Mouse (Mus musculus) liver, embryonic 12.5 days (tissue): Measurements from ENCODE around the gene Iqcf6. TPM values are rescaled to one million over a fixed set of nuclear protein-coding genes. Genes with fewer than 3 reads are reported as not detected.
A peak's percentile ranks its signal among the peaks of the same experiment; 100 is the strongest.
"Not testable (repeated sequence)": the region's sequence is repeated elsewhere in the genome, so short reads cannot be mapped to it uniquely, and the experiment has no call there.

Experiments used
- ATAC-seq: fragments of 200-750 bp; cut with Nextera tagmentation; 2 replicates; pipeline ENCODE4 v1.8.0; 2017; ENCODE audit warnings: moderate number of reproducible peaks, mild to moderate bottlenecking, moderate library complexity
- H3K27ac ChIP-seq: fragments of 300-500 bp; sonication (generic); 2 replicates; pipeline ENCODE4 v1.5.1; 2016; ENCODE audit warnings: mild to moderate bottlenecking
- H3K27me3 ChIP-seq: fragments of 300-500 bp; sonication (generic); replicated peaks from 2 replicates; pipeline ENCODE4 v1.6.1; 2016; ENCODE audit warnings: mild to moderate bottlenecking, moderate library complexity
- H3K36me3 ChIP-seq: fragments of 300-500 bp; sonication (generic); 2 replicates; pipeline ENCODE4 v1.6.1; 2016; ENCODE audit warnings: mild to moderate bottlenecking, moderate library complexity
- H3K4me1 ChIP-seq: fragments of 300-500 bp; sonication (generic); 2 replicates; pipeline ENCODE4 v1.6.1; 2016
- H3K4me2 ChIP-seq: fragments of 300-500 bp; sonication (generic); 2 replicates; pipeline ENCODE4 v1.6.1; 2016; ENCODE audit warnings: mild to moderate bottlenecking, moderate library complexity
- H3K4me3 ChIP-seq: fragments of 300-500 bp; sonication (generic); 2 replicates; pipeline ENCODE4 v1.5.1; 2016; ENCODE audit warnings: mild to moderate bottlenecking, moderate library complexity
- H3K9ac ChIP-seq: fragments of 300-500 bp; sonication (generic); 2 replicates; pipeline ENCODE4 v1.6.1; 2016; ENCODE audit warnings: mild to moderate bottlenecking, moderate library complexity
- H3K9me3 ChIP-seq: fragments of 300-500 bp; sonication (generic); replicated peaks from 2 replicates; pipeline ENCODE4 v1.6.1; 2016; ENCODE audit warnings: mild to moderate bottlenecking, moderate library complexity
- WGBS: fragments of 180-500 bp; shearing (Covaris S2); methylation state at CpG from one replicate; pipeline ENCODE4 v1.1.7; 2016; ENCODE audit not compliant: insufficient replicate concordance; 5-methylcytosine and 5-hydroxymethylcytosine counted together
- polyA plus RNA-seq: library from polyadenylated mRNA; unstranded; fragments of >200 nt; fragmentation: Nextera tagmentation; extraction: Ambion mirVana; gene quantifications from 2 replicates; pipeline ENCODE4 v1.2.1, GENCODE M21; 2016

Iqcf6 gene
- polyA plus RNA-seq, 1 experiment from 2014 or later, result not detected

- H3K4me2 ChIP-seq, H3K27me3 ChIP-seq, H3K9me3 ChIP-seq, ATAC-seq, H3K36me3 ChIP-seq, H3K27ac ChIP-seq, H3K9ac ChIP-seq, H3K4me3 ChIP-seq, H3K4me1 ChIP-seq: not testable (repeated sequence)
- WGBS, result 33% methylated on average over 8 of the region's 8 CpGs
These were observed 1.4 kb downstream of the Iqcf6 start for GRCm38 (mm10) chr9:106627796-106628195.

GRCm38 (mm10) chr9:106632185-106632584 is 5.8 kb downstream of the Iqcf6 start:
- H3K36me3 ChIP-seq, result no peaks in the 10 kb centered on the region
- no peak for ATAC-seq
- H3K4me1 ChIP-seq, result no peaks in the 10 kb centered on the region
- H3K4me3 ChIP-seq, result no peak overlapping the region
- no peaks in the 10 kb centered on the region for H3K27me3 ChIP-seq
- H3K9me3 ChIP-seq, result no peaks in the 10 kb centered on the region
- 55% methylated on average over 5 of the region's 5 CpGs for WGBS
- H3K4me2 ChIP-seq, result no peak overlapping the region
- no peak overlapping the region for H3K9ac ChIP-seq
- H3K27ac ChIP-seq, result no peak overlapping the region

GRCm38 (mm10) chr9:106638154-106638553 is 11.8 kb downstream of the Iqcf6 start:
- no peak overlapping the region for H3K4me3 ChIP-seq
- H3K9me3 ChIP-seq, result no peaks in the 10 kb centered on the region
- WGBS, result 77% methylated on average over 8 of the region's 8 CpGs
- no peak for ATAC-seq
- no peaks in the 10 kb centered on the region; the same call in 1 of the 2 replicates for H3K4me1 ChIP-seq
- H3K27ac ChIP-seq, result no peak overlapping the region
- 0 out of 2 replicates have a peak, but pooled peaks cover 4% of the 10 kb centered on the region for H3K27me3 ChIP-seq
- no peaks in the 10 kb centered on the region for H3K36me3 ChIP-seq
- no peak overlapping the region for H3K4me2 ChIP-seq
- H3K9ac ChIP-seq, result no peak overlapping the region

GRCm38 (mm10) chr9:106641346-106641745 is 15.0 kb downstream of the Iqcf6 start:
- WGBS, result 26% methylated on average over 5 of the region's 5 CpGs

GRCm38 (mm10) chr9:106643128-106643527 is 16.7 kb downstream of the Iqcf6 start:
- Histone ChIP-seq H3K4me1 (no peaks in the 10 kb centered on the region; the same call in 1 of the 2 replicates), H3K4me3 (no peak overlapping the region), H3K4me2 (no peak overlapping the region), H3K9me3 (no peaks in the 10 kb centered on the region), H3K36me3 (no peaks in the 10 kb centered on the region), H3K9ac (no peak overlapping the region), H3K27ac (no peak overlapping the region), H3K27me3 (peaks cover 16% of the 10 kb centered on the region)
- WGBS, result 22% methylated on average over 7 of the region's 7 CpGs
- ATAC-seq, result peak; percentile 47; the same call in 1 of the 2 replicates

More at GRCm38 (mm10) chr9:106641346-106641745, 15.0 kb downstream of the Iqcf6 start:
- no peaks in the 10 kb centered on the region; the same call in 1 of the 2 replicates for H3K4me1 ChIP-seq
- H3K4me3 ChIP-seq, result no peak overlapping the region
- H3K4me2 ChIP-seq, result no peak overlapping the region
- no peak for ATAC-seq
- 0 out of 2 replicates have a peak, but pooled peaks cover 4% of the 10 kb centered on the region for H3K27me3 ChIP-seq
- H3K36me3 ChIP-seq, result no peaks in the 10 kb centered on the region
- no peak overlapping the region for H3K9ac ChIP-seq
- H3K27ac ChIP-seq, result no peak overlapping the region
- no peaks in the 10 kb centered on the region for H3K9me3 ChIP-seq

- no peak overlapping the region for H3K27ac ChIP-seq
- H3K27me3 ChIP-seq, result peaks cover 16% of the 10 kb centered on the region
- H3K9ac ChIP-seq, result no peak overlapping the region
- H3K4me2 ChIP-seq, result no peak overlapping the region
- no peaks in the 10 kb centered on the region for H3K9me3 ChIP-seq
- H3K4me3 ChIP-seq, result no peak overlapping the region
- H3K4me1 ChIP-seq, result no peaks in the 10 kb centered on the region; the same call in 1 of the 2 replicates
- WGBS, result 49% methylated on average over 6 of the region's 6 CpGs
- no peaks in the 10 kb centered on the region for H3K36me3 ChIP-seq
- no peak for ATAC-seq
These were observed 17.4 kb downstream of the Iqcf6 start for GRCm38 (mm10) chr9:106643787-106644186.

GRCm38 (mm10) chr9:106645684-106646271 is 19.4 kb downstream of the Iqcf6 start:
- no peaks in the 10 kb centered on the region; the same call in 1 of the 2 replicates for H3K4me1 ChIP-seq
- 66% methylated on average over 9 of the region's 9 CpGs for WGBS
- no peak overlapping the region for H3K9ac ChIP-seq
- no peaks in the 10 kb centered on the region for H3K9me3 ChIP-seq
- H3K4me2 ChIP-seq, result no peak overlapping the region
- no peak overlapping the region for H3K27ac ChIP-seq
- H3K36me3 ChIP-seq, result no peaks in the 10 kb centered on the region
- peaks cover 15% of the 10 kb centered on the region for H3K27me3 ChIP-seq
- H3K4me3 ChIP-seq, result no peak overlapping the region
- ATAC-seq, result no peak

- Histone ChIP-seq H3K27me3 (peaks cover 12% of the 10 kb centered on the region), H3K4me3 (no peak overlapping the region), H3K36me3 (no peaks in the 10 kb centered on the region), H3K27ac (no peak overlapping the region), H3K4me2 (no peak overlapping the region), H3K9ac (no peak overlapping the region), H3K4me1 (no peaks in the 10 kb centered on the region), H3K9me3 (no peaks in the 10 kb centered on the region)
- ATAC-seq, result no peak
- 52% methylated on average over 27 of the region's 27 CpGs for WGBS
These were observed 20.8 kb downstream of the Iqcf6 start for GRCm38 (mm10) chr9:106647226-106647625.

GRCm38 (mm10) chr9:106652720-106653119 is 26.3 kb downstream of the Iqcf6 start:
- no peak for ATAC-seq
- WGBS, result 45% methylated on average over 1 of the region's 1 CpGs

GRCm38 (mm10) chr9:106655884-106656720 is 29.7 kb downstream of the Iqcf6 start, which contains the start of gene Grm2:
Grm2 (minus strand) TSS chr9:106656082.
- Histone ChIP-seq H3K27ac (no peak within 1 kb of the TSS), H3K4me3 (peak within 1 kb of the TSS; percentile 29), H3K9me3 (no peaks in the 10 kb centered on the region), H3K27me3 (peaks cover 51% of the 10 kb centered on the region), H3K36me3 (peaks cover 33% of the 10 kb centered on the region), H3K4me1 (no peaks in the 10 kb centered on the region), H3K4me2 (peak within 1 kb of the TSS; percentile 65), H3K9ac (no peak within 1 kb of the TSS)
- peak; percentile 52; the same call in 1 of the 2 replicates for ATAC-seq
- 4% methylated on average over 40 of the region's 44 CpGs for WGBS

More at GRCm38 (mm10) chr9:106652720-106653119, 26.3 kb downstream of the Iqcf6 start:
- Histone ChIP-seq H3K9ac (no peak overlapping the region), H3K4me2 (no peak overlapping the region), H3K4me1 (no peaks in the 10 kb centered on the region), H3K9me3 (no peaks in the 10 kb centered on the region), H3K27me3 (peaks cover 55% of the 10 kb centered on the region), H3K36me3 (no peaks in the 10 kb centered on the region), H3K27ac (no peak overlapping the region), H3K4me3 (no peak overlapping the region)

- Histone ChIP-seq H3K4me1 (no peaks in the 10 kb centered on the region), H3K27me3 (peaks cover 51% of the 10 kb centered on the region), H3K36me3 (peaks cover 40% of the 10 kb centered on the region), H3K27ac (no peak overlapping the region), H3K9me3 (no peaks in the 10 kb centered on the region), H3K4me2 (no peak overlapping the region), H3K9ac (no peak overlapping the region), H3K4me3 (no peak overlapping the region)
- ATAC-seq, result no peak
- WGBS, result 38% methylated on average over 5 of the region's 5 CpGs
These were observed 30.4 kb downstream of the Iqcf6 start for GRCm38 (mm10) chr9:106656820-106657219.

GRCm38 (mm10) chr9:106657592-106657991 is 31.2 kb downstream of the Iqcf6 start:
- H3K4me2 ChIP-seq, result no peak overlapping the region
- H3K4me3 ChIP-seq, result no peak overlapping the region
- no peak for ATAC-seq
- peaks cover 48% of the 10 kb centered on the region for H3K27me3 ChIP-seq
- H3K9me3 ChIP-seq, result no peaks in the 10 kb centered on the region
- H3K4me1 ChIP-seq, result no peaks in the 10 kb centered on the region
- H3K9ac ChIP-seq, result no peak overlapping the region
- 39% methylated on average over 5 of the region's 5 CpGs for WGBS
- H3K27ac ChIP-seq, result no peak overlapping the region
- peaks cover 47% of the 10 kb centered on the region for H3K36me3 ChIP-seq
